Mouse (Mus musculus) cerebellum, postnatal 25 days (tissue): ENCODE results near the gene Foxp1.

ENCODE experiments used
- DNase-seq, 2 experiments: peaks; one replicate each; pipeline ENCODE4 v3.0.0; 2021; ENCODE audit warnings: mixed read lengths in 2 of 2

The Foxp1 gene

GRCm38 (mm10) chr6:98930652-98931300 is 591.7 kb downstream of the Foxp1 start:
- DNase-seq = no peak

- DNase-seq = no peak
These were observed 594.2 kb downstream of the Foxp1 start for GRCm38 (mm10) chr6:98928365-98928764.

- no peak for DNase-seq
These were observed 621.3 kb downstream of the Foxp1 start for GRCm38 (mm10) chr6:98901259-98901658.

- no peak for DNase-seq
These were observed 644.3 kb downstream of the Foxp1 start for GRCm38 (mm10) chr6:98878208-98878607.

GRCm38 (mm10) chr6:98876401-98876800 is 646.1 kb downstream of the Foxp1 start:
- no peak for DNase-seq
